Mouse (Mus musculus) lung, postnatal 0 days (tissue): Measurements from ENCODE around the gene Iqsec1. TPM values are rescaled to one million over a fixed set of nuclear protein-coding genes. Genes with fewer than 3 reads are reported as not detected.
A peak's percentile ranks its signal among the peaks of the same experiment; 100 is the strongest.

ENCODE experiments used
- ATAC-seq: fragments of 200-750 bp; cut with Nextera tagmentation; 2 replicates; pipeline ENCODE4 v1.8.0; 2017; ENCODE audit warnings: moderate library complexity
- DNase-seq: peaks from one replicate; pipeline ENCODE4 v3.0.0-alpha.2; 2016; ENCODE audit warnings: low spot score
- H3K27ac ChIP-seq: fragments of 300-500 bp; sonication (generic); 2 replicates; pipeline ENCODE4 v1.5.1; 2014; ENCODE audit warnings: antibody characterized with exemption, mild to moderate bottlenecking, low read length, mixed read lengths
- H3K27me3 ChIP-seq: fragments of 300-500 bp; sonication (generic); replicated peaks from 2 replicates; pipeline ENCODE4 v1.6.1; 2014; ENCODE audit warnings: low read length, mixed read lengths; ENCODE audit not compliant: insufficient read depth
- H3K36me3 ChIP-seq: fragments of 300-500 bp; sonication (generic); 2 replicates; pipeline ENCODE4 v1.6.1; 2014; ENCODE audit warnings: low read length, mixed read lengths; ENCODE audit not compliant: insufficient read depth
- H3K4me1 ChIP-seq: fragments of 300-500 bp; sonication (generic); 2 replicates; pipeline ENCODE4 v1.6.1; 2014; ENCODE audit warnings: antibody characterized with exemption, low read depth, low read length, mixed read lengths; ENCODE audit not compliant: insufficient read depth
- H3K4me2 ChIP-seq: fragments of 300-500 bp; sonication (generic); replicated peaks from 2 replicates; pipeline ENCODE4 v1.6.1; 2014; ENCODE audit warnings: low read depth, mild to moderate bottlenecking, low read length, moderate library complexity, mixed read lengths
- H3K4me3 ChIP-seq: fragments of 300-500 bp; sonication (generic); 2 replicates; pipeline ENCODE4 v1.5.1; 2014; ENCODE audit warnings: low read depth, low read length
- H3K9ac ChIP-seq: fragments of 300-500 bp; sonication (generic); replicated peaks from 2 replicates; pipeline ENCODE4 v1.6.1; 2014; ENCODE audit warnings: low read depth, mild to moderate bottlenecking
- H3K9me3 ChIP-seq: fragments of 300-500 bp; sonication (generic); 2 replicates; pipeline ENCODE4 v1.6.1; 2016; ENCODE audit warnings: low read length, mixed read lengths
- CTCF ChIP-seq: IDR thresholded peaks from 2 replicates; pipeline ENCODE4 v1.5.1; 2016; ENCODE audit warnings: antibody characterized with exemption, mild to moderate bottlenecking
- EP300 ChIP-seq: IDR thresholded peaks from 2 replicates; pipeline ENCODE4 v1.6.1; 2016; ENCODE audit warnings: antibody characterized with exemption, mild to moderate bottlenecking, control low read depth
- WGBS: fragments of 180-500 bp; shearing (Covaris S2); extraction: QIAGEN DNeasy Blood & Tissue Kit; methylation state at CpG from one replicate; pipeline ENCODE4 v1.1.7; 2014; 5-methylcytosine and 5-hydroxymethylcytosine counted together
- polyA plus RNA-seq: library from polyadenylated mRNA; unstranded; fragments of >200 nt; fragmentation: Nextera tagmentation; extraction: Ambion mirVana; gene quantifications from 2 replicates; pipeline ENCODE4 v1.2.1, GENCODE M21; 2015

Iqsec1 gene
- polyA plus RNA-seq, 1 experiment from 2014 or later, result 18.6 TPM

- no peak overlapping the region for H3K9ac ChIP-seq
- no peak for ATAC-seq
- H3K27ac ChIP-seq, result no peak overlapping the region
- DNase-seq, result no peak
- no peaks in the 10 kb centered on the region for H3K27me3 ChIP-seq
- H3K4me1 ChIP-seq, result peaks cover 21% of the 10 kb centered on the region
- 56% methylated on average over 6 of the region's 6 CpGs for WGBS
- H3K36me3 ChIP-seq, result peaks cover 2% of the 10 kb centered on the region; the same call in 1 of the 2 replicates
- H3K4me2 ChIP-seq, result no peak overlapping the region
- no peaks in the 10 kb centered on the region for H3K9me3 ChIP-seq
- no peak overlapping the region for H3K4me3 ChIP-seq
- TF ChIP-seq CTCF (no peak), EP300 (no peak)
Observed at GRCm38 (mm10) chr6:90698843-90699242, 289.6 kb downstream of the Iqsec1 start.

- Histone ChIP-seq H3K27ac (peak overlapping the region; percentile 35; the same call in 1 of the 2 replicates), H3K4me1 (peaks cover 6% of the 10 kb centered on the region; the same call in 1 of the 2 replicates), H3K4me3 (no peak overlapping the region), H3K9me3 (no peaks in the 10 kb centered on the region), H3K9ac (no peak overlapping the region), H3K27me3 (no peaks in the 10 kb centered on the region), H3K36me3 (peaks cover 22% of the 10 kb centered on the region; the same call in 1 of the 2 replicates), H3K4me2 (no peak overlapping the region)
- peak; percentile 48 for ATAC-seq
- no peak; the same call in 1 of the 2 replicates for TF ChIP-seq EP300
- TF ChIP-seq CTCF, result no peak
- 61% methylated on average over 1 of the region's 1 CpGs for WGBS
- DNase-seq, result no peak
Observed at GRCm38 (mm10) chr6:90695754-90696153, 292.7 kb downstream of the Iqsec1 start.

- no peaks in the 10 kb centered on the region for H3K9me3 ChIP-seq
- no peak overlapping the region for H3K4me3 ChIP-seq
- H3K9ac ChIP-seq, result no peak overlapping the region
- TF ChIP-seq CTCF (no peak), EP300 (no peak)
- H3K36me3 ChIP-seq, result peaks cover 41% of the 10 kb centered on the region; the same call in 1 of the 2 replicates
- no peak overlapping the region for H3K27ac ChIP-seq
- H3K4me1 ChIP-seq, result peaks cover 7% of the 10 kb centered on the region; the same call in 1 of the 2 replicates
- H3K27me3 ChIP-seq, result no peaks in the 10 kb centered on the region
- WGBS, result 64% methylated on average over 2 of the region's 2 CpGs
- DNase-seq, result no peak
- H3K4me2 ChIP-seq, result no peak overlapping the region
- ATAC-seq, result no peak
Observed at GRCm38 (mm10) chr6:90692404-90692803, 296.1 kb downstream of the Iqsec1 start.

- no peaks in the 10 kb centered on the region for H3K9me3 ChIP-seq
Observed at GRCm38 (mm10) chr6:90691935-90692334, 296.6 kb downstream of the Iqsec1 start.

GRCm38 (mm10) chr6:90689500-90689899 is 299.0 kb downstream of the Iqsec1 start:
- Histone ChIP-seq H3K9ac (no peak overlapping the region), H3K9me3 (no peaks in the 10 kb centered on the region), H3K4me1 (peaks cover 7% of the 10 kb centered on the region; the same call in 1 of the 2 replicates), H3K4me2 (no peak overlapping the region), H3K36me3 (peaks cover 41% of the 10 kb centered on the region; the same call in 1 of the 2 replicates), H3K27me3 (no peaks in the 10 kb centered on the region), H3K4me3 (no peak overlapping the region), H3K27ac (no peak overlapping the region)
- DNase-seq (no peak), ATAC-seq (peak; percentile 26; the same call in 1 of the 2 replicates)
- 71% methylated on average over 10 of the region's 10 CpGs for WGBS
- TF ChIP-seq CTCF, result no peak

More at GRCm38 (mm10) chr6:90691935-90692334, 296.6 kb downstream of the Iqsec1 start:
- Histone ChIP-seq H3K27me3 (no peaks in the 10 kb centered on the region), H3K36me3 (peaks cover 41% of the 10 kb centered on the region; the same call in 1 of the 2 replicates), H3K9ac (no peak overlapping the region), H3K27ac (no peak overlapping the region), H3K4me3 (no peak overlapping the region), H3K4me2 (no peak overlapping the region), H3K4me1 (peaks cover 7% of the 10 kb centered on the region; the same call in 1 of the 2 replicates)
- TF ChIP-seq EP300 (no peak), CTCF (no peak)
- DNase-seq, result no peak
- ATAC-seq, result no peak
- 55% methylated on average over 2 of the region's 2 CpGs for WGBS

- 0 out of 2 replicates have a peak overlapping the region, but pooled peaks have one; percentile 20 for H3K27ac ChIP-seq
Observed at GRCm38 (mm10) chr6:90688742-90689141, 299.7 kb downstream of the Iqsec1 start.

More at GRCm38 (mm10) chr6:90688742-90689141, 299.7 kb downstream of the Iqsec1 start:
- H3K4me2 ChIP-seq, result no peak overlapping the region
- no peaks in the 10 kb centered on the region for H3K27me3 ChIP-seq
- H3K36me3 ChIP-seq, result peaks cover 38% of the 10 kb centered on the region; the same call in 1 of the 2 replicates
- H3K4me1 ChIP-seq, result peaks cover 7% of the 10 kb centered on the region; the same call in 1 of the 2 replicates
- ATAC-seq, result no peak
- TF ChIP-seq EP300 (no peak), CTCF (peak; percentile 19)
- H3K9ac ChIP-seq, result no peak overlapping the region
- no peak for DNase-seq
- 32% methylated on average over 3 of the region's 3 CpGs for WGBS
- H3K4me3 ChIP-seq, result no peak overlapping the region
- no peaks in the 10 kb centered on the region for H3K9me3 ChIP-seq
